Mouse (Mus musculus) olfactory bulb, adult 2 months (tissue): ENCODE results near the gene Nhsl1.

Experiments
- CTCF ChIP-seq: fragments of 200-500 bp; IDR thresholded peaks from 2 replicates; pipeline ENCODE4 v1.5.1; 2012; ENCODE audit warnings: low read depth, mild to moderate bottlenecking, low read length, moderate library complexity; ENCODE audit not compliant: insufficient read depth
- POLR2A ChIP-seq: fragments of 200-500 bp; IDR thresholded peaks from 2 replicates; pipeline ENCODE4 v1.6.1; 2012; ENCODE audit warnings: mild to moderate bottlenecking, low read depth, low read length, moderate library complexity; ENCODE audit not compliant: insufficient read depth

DNA sequence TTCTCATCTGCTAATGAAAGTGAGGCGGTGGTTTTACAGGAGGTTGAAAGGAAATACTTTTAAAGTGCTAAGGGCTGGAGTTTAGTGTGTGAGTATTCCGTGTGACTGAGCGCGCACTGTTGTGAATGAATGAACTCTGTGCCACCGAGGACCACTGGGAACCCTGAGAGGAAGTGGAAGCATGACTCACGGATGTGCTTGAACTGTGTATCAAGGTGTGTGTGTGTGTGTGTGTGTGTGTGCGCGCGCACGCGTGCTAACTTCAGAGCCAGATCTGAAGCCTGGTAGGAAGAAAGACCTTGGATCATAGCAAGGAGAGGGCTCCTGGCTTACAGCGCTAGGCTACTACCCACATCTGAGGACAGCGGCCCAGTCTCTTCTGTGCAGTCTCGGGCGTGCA lies 71.2 kb downstream of the Nhsl1 start:
- TF ChIP-seq CTCF = no peak
- TF ChIP-seq POLR2A = no peak
